Mouse (Mus musculus): ENCODE measurements around the gene Ube2e2. TPM values are rescaled to one million over a fixed set of nuclear protein-coding genes. Genes with fewer than 3 reads are reported as not detected.

Ube2e2 gene
- total and polyA plus RNA-seq, 2 experiments from 2014 or later = 38.5 to 44.5 TPM

- H3K27me3 ChIP-seq (ENCODE audit: control insufficient read depth, insufficient read depth, low read length) = no peaks in the 10 kb centered on the region
These were observed 244.9 kb downstream of the Ube2e2 start for GRCm38 (mm10) chr14:18649123-18649675.

GRCm38 (mm10) chr14:18641656-18642055, 252.4 kb downstream of the Ube2e2 start:
- no peak overlapping the region for H3K27ac ChIP-seq (ENCODE audit: low read depth)

More at GRCm38 (mm10) chr14:18649123-18649675, 244.9 kb downstream of the Ube2e2 start:
- TF ChIP-seq EP300 (IDR thresholded peaks at IDR 0.05; ENCODE audit: low read depth) = no peak
- TF ChIP-seq CTCF (IDR thresholded peaks at IDR 0.05; ENCODE audit: low read depth) = no peak
- H3K4me3 ChIP-seq (ENCODE audit: low read depth, low read length) = no peak overlapping the region
- no peaks in the 10 kb centered on the region for H3K4me1 ChIP-seq (ENCODE audit: control insufficient read depth, insufficient read depth)
- no peak for ATAC-seq (ENCODE audit: insufficient read depth, low read depth)
- 53% methylated on average over 2 of the region's 2 CpGs for WGBS
- no peak for DNase-seq (ENCODE audit: low spot score)
- no peak overlapping the region for H3K27ac ChIP-seq (ENCODE audit: low read depth)
- H3K4me2 ChIP-seq (ENCODE audit: low read depth, low read length) = no peak overlapping the region
- H3K9me3 ChIP-seq (replicated peaks; ENCODE audit: control insufficient read depth, low read length) = no peaks in the 10 kb centered on the region
- no peaks in the 10 kb centered on the region for H3K36me3 ChIP-seq (replicated peaks; ENCODE audit: control insufficient read depth, insufficient read depth, low read length)
- H3K9ac ChIP-seq (replicated peaks; ENCODE audit: low read depth, low read length) = no peak overlapping the region

GRCm38 (mm10) chr14:18638753-18639456, 255.2 kb downstream of the Ube2e2 start:
- WGBS = 70% methylated on average over 2 of the region's 2 CpGs
- no peak for TF ChIP-seq EP300 (IDR thresholded peaks at IDR 0.05; ENCODE audit: low read depth)
- TF ChIP-seq CTCF (IDR thresholded peaks at IDR 0.05; ENCODE audit: low read depth) = no peak
- H3K36me3 ChIP-seq (replicated peaks; ENCODE audit: control insufficient read depth, insufficient read depth, low read length) = no peaks in the 10 kb centered on the region
- H3K9ac ChIP-seq (replicated peaks; ENCODE audit: low read depth, low read length) = no peak overlapping the region
- no peaks in the 10 kb centered on the region for H3K27me3 ChIP-seq (ENCODE audit: control insufficient read depth, insufficient read depth, low read length)
- no peaks in the 10 kb centered on the region for H3K4me1 ChIP-seq (ENCODE audit: control insufficient read depth, insufficient read depth)
- H3K27ac ChIP-seq (ENCODE audit: low read depth) = no peak overlapping the region
- no peak overlapping the region for H3K4me2 ChIP-seq (ENCODE audit: low read depth, low read length)
- H3K9me3 ChIP-seq (replicated peaks; ENCODE audit: control insufficient read depth, low read length) = no peaks in the 10 kb centered on the region
- ATAC-seq (ENCODE audit: insufficient read depth, low read depth) (no peak), DNase-seq (ENCODE audit: low spot score) (no peak)
- H3K4me3 ChIP-seq (ENCODE audit: low read depth, low read length) = no peak overlapping the region

More at GRCm38 (mm10) chr14:18641656-18642055, 252.4 kb downstream of the Ube2e2 start:
- 83% methylated on average over 4 of the region's 4 CpGs for WGBS
- no peaks in the 10 kb centered on the region for H3K36me3 ChIP-seq (replicated peaks; ENCODE audit: control insufficient read depth, insufficient read depth, low read length)
- H3K4me1 ChIP-seq (ENCODE audit: control insufficient read depth, insufficient read depth) = no peaks in the 10 kb centered on the region
- DNase-seq (ENCODE audit: low spot score) = no peak
- ATAC-seq (ENCODE audit: insufficient read depth, low read depth) = no peak
- TF ChIP-seq EP300 (IDR thresholded peaks at IDR 0.05; ENCODE audit: low read depth) (no peak), CTCF (IDR thresholded peaks at IDR 0.05; ENCODE audit: low read depth) (no peak)
- H3K9me3 ChIP-seq (replicated peaks; ENCODE audit: control insufficient read depth, low read length) = no peaks in the 10 kb centered on the region
- H3K4me2 ChIP-seq (ENCODE audit: low read depth, low read length) = no peak overlapping the region
- no peaks in the 10 kb centered on the region for H3K27me3 ChIP-seq (ENCODE audit: control insufficient read depth, insufficient read depth, low read length)
- H3K9ac ChIP-seq (replicated peaks; ENCODE audit: low read depth, low read length) = no peak overlapping the region
- no peak overlapping the region for H3K4me3 ChIP-seq (ENCODE audit: low read depth, low read length)

GRCm38 (mm10) chr14:18637739-18638138, 256.3 kb downstream of the Ube2e2 start:
- ATAC-seq (ENCODE audit: insufficient read depth, low read depth) (no peak), DNase-seq (ENCODE audit: low spot score) (no peak)
- Histone ChIP-seq H3K27ac (ENCODE audit: low read depth) (no peak overlapping the region), H3K9ac (replicated peaks; ENCODE audit: low read depth, low read length) (no peak overlapping the region), H3K36me3 (replicated peaks; ENCODE audit: control insufficient read depth, insufficient read depth, low read length) (no peaks in the 10 kb centered on the region), H3K4me2 (ENCODE audit: low read depth, low read length) (no peak overlapping the region), H3K4me1 (ENCODE audit: control insufficient read depth, insufficient read depth) (no peaks in the 10 kb centered on the region), H3K27me3 (ENCODE audit: control insufficient read depth, insufficient read depth, low read length) (no peaks in the 10 kb centered on the region), H3K9me3 (replicated peaks; ENCODE audit: control insufficient read depth, low read length) (no peaks in the 10 kb centered on the region), H3K4me3 (ENCODE audit: low read depth, low read length) (no peak overlapping the region)
- TF ChIP-seq EP300 (IDR thresholded peaks at IDR 0.05; ENCODE audit: low read depth) (no peak), CTCF (IDR thresholded peaks at IDR 0.05; ENCODE audit: low read depth) (no peak)
- 91% methylated on average over 1 of the region's 1 CpGs for WGBS

- TF ChIP-seq CTCF (IDR thresholded peaks at IDR 0.05; ENCODE audit: low read depth) (no peak), EP300 (IDR thresholded peaks at IDR 0.05; ENCODE audit: low read depth) (no peak)
- H3K36me3 ChIP-seq (replicated peaks; ENCODE audit: control insufficient read depth, insufficient read depth, low read length) = no peaks in the 10 kb centered on the region
- WGBS = 56% methylated on average over 1 of the region's 1 CpGs
These were observed 265.9 kb downstream of the Ube2e2 start for GRCm38 (mm10) chr14:18628170-18628569.

More at GRCm38 (mm10) chr14:18628170-18628569, 265.9 kb downstream of the Ube2e2 start:
- Histone ChIP-seq H3K27me3 (ENCODE audit: control insufficient read depth, insufficient read depth, low read length) (no peaks in the 10 kb centered on the region), H3K4me2 (ENCODE audit: low read depth, low read length) (no peak overlapping the region), H3K4me3 (ENCODE audit: low read depth, low read length) (no peak overlapping the region), H3K27ac (ENCODE audit: low read depth) (no peak overlapping the region), H3K9ac (replicated peaks; ENCODE audit: low read depth, low read length) (no peak overlapping the region), H3K9me3 (replicated peaks; ENCODE audit: control insufficient read depth, low read length) (no peaks in the 10 kb centered on the region), H3K4me1 (ENCODE audit: control insufficient read depth, insufficient read depth) (no peaks in the 10 kb centered on the region)
- ATAC-seq (ENCODE audit: insufficient read depth, low read depth) (no peak), DNase-seq (ENCODE audit: low spot score) (no peak)
